Mouse (Mus musculus) CH12.LX (cell line): ENCODE measurements around the gene Prpsap2. TPM values are rescaled to one million over a fixed set of nuclear protein-coding genes. Genes with fewer than 3 reads are reported as not detected.
"Not testable (repeated sequence)": the region's sequence is repeated elsewhere in the genome, so short reads cannot be mapped to it uniquely, and the experiment has no call there.

Source experiments
- DNase-seq: peaks from one replicate; pipeline ENCODE4 v3.0.0-alpha.2; 2013; ENCODE audit errors: extremely low read depth
- H3K27ac ChIP-seq: 2 replicates; pipeline ENCODE4 v1.5.1; 2012; ENCODE audit warnings: low read depth, mild to moderate bottlenecking, control low read depth, moderate library complexity; ENCODE audit not compliant: insufficient read depth
- H3K27me3 ChIP-seq: replicated peaks from 2 replicates; pipeline ENCODE3; 2012; ENCODE audit warnings: inconsistent platforms
- H3K36me3 ChIP-seq, 2 experiments: replicated peaks in 1 of 2; 2 replicates each; pipeline versions ENCODE3 to v1.6.1; 2012; ENCODE audit warnings: inconsistent platforms in 1 of 2, low read length in 1 of 2, mild to moderate bottlenecking in 1 of 2, mixed read lengths in 1 of 2, moderate library complexity in 1 of 2; ENCODE audit not compliant: control insufficient read depth in 1 of 2, insufficient read depth in 1 of 2
- H3K4me1 ChIP-seq, 2 experiments: 2 replicates each; pipeline ENCODE4 v1.6.1; 2012; ENCODE audit warnings: inconsistent platforms in 1 of 2, moderate library complexity in 1 of 2; ENCODE audit not compliant: insufficient read depth in 2 of 2, control insufficient read depth in 1 of 2
- H3K4me2 ChIP-seq: 2 replicates; pipeline ENCODE4 v1.6.1; 2012; ENCODE audit warnings: low read depth, mild to moderate bottlenecking, control low read depth; ENCODE audit not compliant: poor library complexity, insufficient read depth, severe bottlenecking
- H3K4me3 ChIP-seq, 3 experiments: fragments of 150-350 bp in 1 of 3; sonication (generic) in 1 of 3; replicated peaks in 1 of 3; 2 replicates each; pipeline versions ENCODE3 to v1.5.1; 2011 to 2012; ENCODE audit warnings: low read depth in 2 of 3, low read length in 2 of 3, mild to moderate bottlenecking in 2 of 3, moderate library complexity in 2 of 3, control low read depth in 1 of 3, improper control_type of control experiment in 1 of 3, inconsistent platforms in 1 of 3, mixed read lengths in 1 of 3; ENCODE audit not compliant: poor library complexity in 1 of 3
- H3K79me2 ChIP-seq: replicated peaks from 2 replicates; pipeline ENCODE4 v1.6.1; 2012; ENCODE audit warnings: mild to moderate bottlenecking, moderate library complexity; ENCODE audit not compliant: control insufficient read depth, poor library complexity, insufficient read depth, severe bottlenecking; ENCODE audit errors: extremely low read depth
- H3K9ac ChIP-seq: 2 replicates; pipeline ENCODE4 v1.6.1; 2012; ENCODE audit warnings: low read depth, mild to moderate bottlenecking, control low read depth, moderate library complexity; ENCODE audit not compliant: insufficient read depth
- H3K9me3 ChIP-seq: replicated peaks from 2 replicates; pipeline ENCODE3; 2012; ENCODE audit warnings: low read length, inconsistent platforms, mixed read lengths
- ELF1 ChIP-seq: IDR thresholded peaks from 2 replicates; pipeline ENCODE4 v1.6.1; 2014; ENCODE audit warnings: low read depth, mild to moderate bottlenecking, inconsistent platforms, low read length, improper control_type of control experiment
- NELFE ChIP-seq: IDR thresholded peaks from 2 replicates; pipeline ENCODE4 v1.6.1; 2011; ENCODE audit warnings: low read depth, low read length, improper control_type of control experiment
- POLR2A ChIP-seq: IDR thresholded peaks from 2 replicates; pipeline ENCODE4 v1.6.1; 2011; ENCODE audit warnings: low read depth, mild to moderate bottlenecking, improper control_type of control experiment, low read length
- TBP ChIP-seq: conservative IDR thresholded peaks from 2 replicates; pipeline ENCODE4 v1.6.1; 2011; ENCODE audit warnings: low read depth, low read length, improper control_type of control experiment
- UBTF ChIP-seq: IDR thresholded peaks from 2 replicates; pipeline ENCODE4 v1.6.1; 2012; ENCODE audit warnings: low read depth, mild to moderate bottlenecking, inconsistent platforms, low read length, improper control_type of control experiment, moderate library complexity
- ZMIZ1 ChIP-seq: IDR thresholded peaks from 2 replicates; pipeline ENCODE4 v1.6.1; 2012; ENCODE audit warnings: low read depth, mild to moderate bottlenecking, inconsistent platforms, low read length, improper control_type of control experiment
- ZNF384 ChIP-seq: IDR thresholded peaks from 2 replicates; pipeline ENCODE4 v1.6.1; 2012; ENCODE audit warnings: low read depth, low read length, improper control_type of control experiment, inconsistent platforms
- dilution Hi-C: fragments of 300-500 bp; cut with MboI; formaldehyde crosslinking; loops from 2 replicates; pipeline ENCODE4 v1.14.3; 2020; ENCODE audit warnings: low sequenced_read_pairs; ENCODE audit not compliant: extremely low pct_unique_long_range_greater_than_20kb, extremely low pct_ligation_motif_present
- in situ Hi-C: fragments of 300-500 bp; cut with MboI; formaldehyde crosslinking; loops from 3 replicates; pipeline ENCODE4 v1.14.3; 2019; ENCODE audit warnings: low sequenced_read_pairs, low pct_ligation_motif_present, low pct_unique_long_range_greater_than_20kb, mixed read lengths
- polyA plus RNA-seq: library from polyadenylated mRNA; unstranded; fragments of >175 nt; gene quantifications from 2 replicates; pipeline ENCODE4 v1.2.1, GENCODE M21; 2012; ENCODE audit warnings: low read depth; ENCODE audit not compliant: insufficient read length
- total RNA-seq, 2 experiments: library from RNA; depleted of rRNA; stranded (reverse); fragments of 300-350 nt in 1 of 2; fragments of >200 nt in 1 of 2; gene quantifications; 2 replicates each; pipeline ENCODE4 v1.2.3; 2012 to 2014

Prpsap2 gene
- total and polyA plus RNA-seq, 3 experiments: 67.5 to 150 (median 85.6) TPM

GRCm38 (mm10) chr11:61793441-61793840, 31.6 kb upstream of the Prpsap2 start (continued):
- no peak for TF ChIP-seq ZMIZ1

GRCm38 (mm10) chr11:61788550-61788949, 26.7 kb upstream of the Prpsap2 start:
- H3K4me3 ChIP-seq: no peak overlapping the region
- H3K27ac ChIP-seq: no peak overlapping the region
- H3K79me2 ChIP-seq: no peaks in the 10 kb centered on the region
- no peak overlapping the region for H3K4me2 ChIP-seq
- H3K9me3 ChIP-seq: no peaks in the 10 kb centered on the region
- no peaks in the 10 kb centered on the region for H3K27me3 ChIP-seq
- in situ Hi-C loops (no loop called here), dilution Hi-C loops (no loop called here)
- H3K36me3 ChIP-seq: peaks cover 9 to 30% of the 10 kb centered on the region in 2 experiments
- no peak overlapping the region for H3K9ac ChIP-seq
- DNase-seq: no peak
- TF ChIP-seq UBTF (no peak), POLR2A (no peak), TBP (no peak)
- no peaks in the 10 kb centered on the region for H3K4me1 ChIP-seq

GRCm38 (mm10) chr11:61782526-61782925, 20.6 kb upstream of the Prpsap2 start:
- peaks cover 5 to 30% of the 10 kb centered on the region in 2 experiments for H3K36me3 ChIP-seq
- H3K4me1 ChIP-seq, dilution Hi-C loops: not testable (repeated sequence)

GRCm38 (mm10) chr11:61774551-61775149, 12.8 kb upstream of the Prpsap2 start:
- Histone ChIP-seq H3K36me3 (peaks cover 2 to 14% of the 10 kb centered on the region in 2 experiments), H3K4me1 (peaks cover 0 to 10% of the 10 kb centered on the region in 2 experiments; a peak in 2 of 4 replicates), H3K4me3 (no peak overlapping the region), H3K27ac (no peak overlapping the region), H3K9me3 (no peaks in the 10 kb centered on the region), H3K9ac (no peak overlapping the region), H3K79me2 (no peaks in the 10 kb centered on the region), H3K27me3 (no peaks in the 10 kb centered on the region), H3K4me2 (no peak overlapping the region)
- dilution Hi-C loops: no loop called here
- peak; percentile 13 for DNase-seq
- in situ Hi-C loops: no loop called here
- TF ChIP-seq NELFE: no peak
- TF ChIP-seq ELF1: peak; percentile 66

More at GRCm38 (mm10) chr11:61782526-61782925, 20.6 kb upstream of the Prpsap2 start:
- peak; percentile 52 for TF ChIP-seq ZNF384
- H3K4me3 ChIP-seq, H3K9ac ChIP-seq, H3K4me2 ChIP-seq, H3K27ac ChIP-seq, H3K9me3 ChIP-seq, in situ Hi-C loops, H3K79me2 ChIP-seq, DNase-seq, H3K27me3 ChIP-seq: not testable (repeated sequence)
